Mouse (Mus musculus): ENCODE data around the gene Fgfbp3. TPM values are rescaled to one million over a fixed set of nuclear protein-coding genes. Genes with fewer than 3 reads are reported as not detected.

The Fgfbp3 gene
- polyA plus RNA-seq, 1 experiment: not detected

DNA sequence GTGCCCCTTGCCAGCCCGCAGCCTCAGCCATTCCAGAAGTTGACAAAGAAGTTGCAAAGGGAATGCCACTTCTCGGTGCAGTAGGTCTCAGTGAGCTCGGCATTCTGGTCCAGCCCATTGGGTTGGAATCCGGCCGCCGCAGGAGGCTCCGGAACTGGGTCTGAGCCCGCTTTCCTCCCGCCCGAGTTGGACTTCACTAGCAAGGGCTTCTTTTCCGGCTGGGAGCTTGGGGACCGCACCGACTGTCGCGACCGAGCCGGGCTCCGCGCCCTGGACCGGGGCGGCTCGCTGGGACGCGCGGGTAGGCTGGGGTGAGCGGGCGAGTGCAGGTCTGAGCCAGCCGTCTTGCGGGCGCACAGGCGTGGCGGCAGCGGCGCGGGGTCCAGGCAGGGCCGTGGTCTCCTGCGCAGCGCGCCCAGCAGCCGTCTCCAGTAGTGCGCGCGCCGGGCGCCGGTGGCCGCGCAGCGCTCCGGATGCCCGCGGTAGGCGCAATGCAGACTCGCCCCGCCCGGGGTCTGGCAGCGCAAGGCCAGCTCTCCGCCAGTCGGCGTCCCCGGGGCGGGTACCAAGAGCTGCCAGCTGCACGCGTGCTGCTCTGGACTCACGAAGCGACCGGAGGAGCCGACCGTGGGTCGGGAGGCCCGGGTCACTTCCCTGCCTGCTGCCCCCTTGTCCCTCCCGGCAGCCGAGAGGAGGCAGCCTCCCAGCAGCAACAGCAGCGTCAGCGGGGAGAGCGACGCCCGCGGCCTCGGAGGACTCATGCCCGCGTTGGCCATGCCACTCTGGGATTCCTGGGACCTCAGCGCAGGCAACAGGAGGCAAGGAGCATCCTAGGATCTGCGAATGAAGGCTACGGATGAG is 744 bp downstream of the Fgfbp3 start:
- TF ChIP-seq CTCF (IDR thresholded peaks at IDR 0.05; ENCODE audit: control insufficient read depth, insufficient read depth, low read length) (no peak), POLR2A (IDR thresholded peaks at IDR 0.05; ENCODE audit: borderline replicate concordance, control insufficient read depth, low read depth, low read length) (no peak)
- Histone ChIP-seq H3K4me3 (replicated peaks; ENCODE audit: control insufficient read depth, low read depth, low read length) (peak overlapping the region; percentile 58), H3K4me1 (ENCODE audit: control insufficient read depth, insufficient read depth, low read length) (no peaks in the 10 kb centered on the region; the same call in 1 of the 2 replicates), H3K27ac (ENCODE audit: control insufficient read depth, insufficient read depth, low read depth, low read length, poor library complexity) (no peak overlapping the region; the same call in 1 of the 2 replicates)
- WGBS: under 1% methylated on average over 84 of the region's 85 CpGs

DNA sequence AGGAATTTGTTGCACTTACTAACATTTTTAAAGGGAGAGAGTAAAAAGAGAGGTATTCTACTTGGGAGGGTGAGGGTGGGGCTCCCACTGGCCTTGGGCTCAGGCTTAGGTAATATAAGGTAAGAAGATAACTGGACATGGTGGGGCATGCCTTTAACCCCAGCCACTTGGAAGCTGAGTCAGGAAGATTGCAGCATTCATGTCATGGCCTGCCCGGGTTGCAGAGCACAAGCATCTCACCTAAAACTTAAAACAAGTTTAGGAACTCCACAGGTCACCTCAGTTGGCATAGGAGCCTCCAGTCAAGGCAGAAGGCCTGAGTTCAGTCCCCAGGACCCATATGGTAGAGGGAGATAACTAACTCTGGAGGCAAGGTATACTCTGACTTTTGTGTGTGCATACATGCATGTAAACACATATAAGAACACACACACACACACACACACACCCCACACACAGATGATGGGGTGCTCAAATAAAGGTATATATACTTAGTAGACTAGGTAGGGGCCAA is 2.5 kb downstream of the Fgfbp3 start:
- 76% methylated on average over 1 of the region's 1 CpGs for WGBS
- no peak overlapping the region for H3K4me3 ChIP-seq (replicated peaks; ENCODE audit: control insufficient read depth, low read depth, low read length)
- H3K4me1 ChIP-seq (ENCODE audit: control insufficient read depth, insufficient read depth, low read length): no peaks in the 10 kb centered on the region; the same call in 1 of the 2 replicates
- no peak overlapping the region for H3K27ac ChIP-seq (ENCODE audit: control insufficient read depth, insufficient read depth, low read depth, low read length, poor library complexity)
- TF ChIP-seq CTCF (IDR thresholded peaks at IDR 0.05; ENCODE audit: control insufficient read depth, insufficient read depth, low read length) (no peak), POLR2A (IDR thresholded peaks at IDR 0.05; ENCODE audit: borderline replicate concordance, control insufficient read depth, low read depth, low read length) (no peak)

DNA sequence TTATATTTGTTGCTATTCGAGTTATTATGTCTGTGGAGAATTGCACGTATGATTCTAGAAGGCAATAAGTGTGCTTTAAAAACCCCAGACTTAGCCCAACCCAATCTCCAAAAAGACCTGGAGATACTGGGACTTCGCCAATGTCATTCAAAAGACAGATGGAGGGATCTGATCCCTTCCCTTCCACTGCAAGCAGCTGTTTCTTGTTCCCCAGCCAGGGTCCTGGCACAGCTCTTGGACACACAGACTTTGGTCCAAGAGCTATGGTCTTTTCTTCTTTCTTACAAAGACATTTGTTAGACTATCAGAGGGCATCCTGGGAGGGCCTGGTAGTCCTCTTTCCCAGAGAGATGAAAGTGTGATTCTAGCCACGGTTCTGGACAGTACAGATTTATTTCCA is 3.2 kb downstream of the Fgfbp3 start:
- Histone ChIP-seq H3K4me3 (replicated peaks; ENCODE audit: control insufficient read depth, low read depth, low read length) (no peak overlapping the region), H3K4me1 (ENCODE audit: control insufficient read depth, insufficient read depth, low read length) (no peaks in the 10 kb centered on the region; the same call in 1 of the 2 replicates), H3K27ac (ENCODE audit: control insufficient read depth, insufficient read depth, low read depth, low read length, poor library complexity) (no peak overlapping the region)
- WGBS: 79% methylated on average over 4 of the region's 4 CpGs
- TF ChIP-seq POLR2A (IDR thresholded peaks at IDR 0.05; ENCODE audit: borderline replicate concordance, control insufficient read depth, low read depth, low read length) (no peak), CTCF (IDR thresholded peaks at IDR 0.05; ENCODE audit: control insufficient read depth, insufficient read depth, low read length) (no peak)

DNA sequence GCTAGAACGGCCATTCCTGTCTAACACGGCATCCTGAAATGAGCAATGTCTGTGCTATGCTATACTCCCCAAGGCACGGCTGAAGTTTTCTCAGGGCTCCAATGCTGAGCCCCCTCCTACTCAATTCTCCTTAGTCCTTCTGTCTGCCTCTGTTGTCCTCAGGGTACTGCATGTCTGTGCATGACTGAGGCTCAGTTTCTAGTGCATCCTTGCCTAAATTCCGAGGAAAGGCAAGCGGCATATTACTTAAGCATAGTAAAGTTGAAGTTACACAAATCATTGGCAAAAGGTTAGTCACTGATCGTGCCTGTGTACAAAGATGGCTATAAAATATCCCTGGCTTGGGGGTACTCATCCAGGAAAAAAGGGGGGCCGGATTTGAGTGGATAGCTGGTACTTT is 6.4 kb downstream of the Fgfbp3 start:
- TF ChIP-seq POLR2A (IDR thresholded peaks at IDR 0.05; ENCODE audit: borderline replicate concordance, control insufficient read depth, low read depth, low read length) (no peak), CTCF (IDR thresholded peaks at IDR 0.05; ENCODE audit: control insufficient read depth, insufficient read depth, low read length) (no peak)
- 75% methylated on average over 7 of the region's 7 CpGs for WGBS
- Histone ChIP-seq H3K4me1 (ENCODE audit: control insufficient read depth, insufficient read depth, low read length) (no peaks in the 10 kb centered on the region; the same call in 1 of the 2 replicates), H3K4me3 (replicated peaks; ENCODE audit: control insufficient read depth, low read depth, low read length) (no peak overlapping the region), H3K27ac (ENCODE audit: control insufficient read depth, insufficient read depth, low read depth, low read length, poor library complexity) (no peak overlapping the region)

- no peak overlapping the region for H3K27ac ChIP-seq (ENCODE audit: control insufficient read depth, insufficient read depth, low read depth, low read length, poor library complexity)
- 46% methylated on average over 12 of the region's 12 CpGs for WGBS
- H3K4me3 ChIP-seq (replicated peaks; ENCODE audit: control insufficient read depth, low read depth, low read length): no peak overlapping the region
- no peaks in the 10 kb centered on the region for H3K4me1 ChIP-seq (ENCODE audit: control insufficient read depth, insufficient read depth, low read length)
- TF ChIP-seq POLR2A (IDR thresholded peaks at IDR 0.05; ENCODE audit: borderline replicate concordance, control insufficient read depth, low read depth, low read length): no peak
- TF ChIP-seq CTCF (IDR thresholded peaks at IDR 0.05; ENCODE audit: control insufficient read depth, insufficient read depth, low read length): no peak
Measured at GRCm38 (mm10) chr19:36910424-36911045, 8.9 kb downstream of the Fgfbp3 start.

- Histone ChIP-seq H3K27ac (ENCODE audit: control insufficient read depth, insufficient read depth, low read depth, low read length, poor library complexity) (no peak overlapping the region), H3K4me3 (replicated peaks; ENCODE audit: control insufficient read depth, low read depth, low read length) (no peak overlapping the region), H3K4me1 (ENCODE audit: control insufficient read depth, insufficient read depth, low read length) (no peaks in the 10 kb centered on the region)
- TF ChIP-seq CTCF (IDR thresholded peaks at IDR 0.05; ENCODE audit: control insufficient read depth, insufficient read depth, low read length) (peak; percentile 82), POLR2A (IDR thresholded peaks at IDR 0.05; ENCODE audit: borderline replicate concordance, control insufficient read depth, low read depth, low read length) (no peak)
- 24% methylated on average over 9 of the region's 9 CpGs for WGBS
Measured at GRCm38 (mm10) chr19:36909676-36910292, 9.6 kb downstream of the Fgfbp3 start.

GRCm38 (mm10) chr19:36909150-36909549 is 10.3 kb downstream of the Fgfbp3 start:
- H3K4me1 ChIP-seq (ENCODE audit: control insufficient read depth, insufficient read depth, low read length): no peaks in the 10 kb centered on the region
- WGBS: 81% methylated on average over 3 of the region's 3 CpGs
- no peak overlapping the region for H3K4me3 ChIP-seq (replicated peaks; ENCODE audit: control insufficient read depth, low read depth, low read length)
- no peak overlapping the region for H3K27ac ChIP-seq (ENCODE audit: control insufficient read depth, insufficient read depth, low read depth, low read length, poor library complexity)
- TF ChIP-seq CTCF (IDR thresholded peaks at IDR 0.05; ENCODE audit: control insufficient read depth, insufficient read depth, low read length): no peak
- TF ChIP-seq POLR2A (IDR thresholded peaks at IDR 0.05; ENCODE audit: borderline replicate concordance, control insufficient read depth, low read depth, low read length): no peak
